Mouse (Mus musculus) hindbrain, embryonic 14.5 days (tissue): ENCODE results near the gene Ranbp6. TPM values are rescaled to one million over a fixed set of nuclear protein-coding genes. Genes with fewer than 3 reads are reported as not detected.

Experiments
- ATAC-seq: fragments of 200-750 bp; cut with Nextera tagmentation; 2 replicates; pipeline ENCODE4 v1.8.0; 2017; ENCODE audit warnings: moderate number of reproducible peaks, mild to moderate bottlenecking, moderate TSS enrichment, moderate library complexity; ENCODE audit not compliant: low FRiP score
- DNase-seq: peaks from one replicate; pipeline ENCODE4 v3.0.0-alpha.2; 2015; ENCODE audit warnings: low spot score
- H3K27ac ChIP-seq: fragments of 300-500 bp; sonication (generic); 2 replicates; pipeline ENCODE4 v1.5.1; 2014; ENCODE audit warnings: mild to moderate bottlenecking, moderate library complexity
- H3K27me3 ChIP-seq: fragments of 300-500 bp; sonication (generic); 2 replicates; pipeline ENCODE4 v1.6.1; 2014; ENCODE audit warnings: mild to moderate bottlenecking, low read length, mixed read lengths; ENCODE audit not compliant: control insufficient read depth, insufficient read depth
- H3K36me3 ChIP-seq: fragments of 300-500 bp; sonication (generic); replicated peaks from 2 replicates; pipeline ENCODE4 v1.6.1; 2014; ENCODE audit not compliant: control insufficient read depth, insufficient read depth
- H3K4me1 ChIP-seq: fragments of 300-500 bp; sonication (generic); replicated peaks from 2 replicates; pipeline ENCODE4 v1.6.1; 2014; ENCODE audit warnings: antibody characterized with exemption, low read length, mixed read lengths; ENCODE audit not compliant: control insufficient read depth, insufficient read depth
- H3K4me2 ChIP-seq: fragments of 300-500 bp; sonication (generic); replicated peaks from 2 replicates; pipeline ENCODE4 v1.6.1; 2014; ENCODE audit warnings: mild to moderate bottlenecking, moderate library complexity
- H3K4me3 ChIP-seq: fragments of 300-500 bp; sonication (generic); replicated peaks from 2 replicates; pipeline ENCODE4 v1.5.1; 2014; ENCODE audit warnings: mild to moderate bottlenecking, low read length
- H3K9ac ChIP-seq: fragments of 300-500 bp; sonication (generic); 2 replicates; pipeline ENCODE4 v1.6.1; 2014
- H3K9me3 ChIP-seq: fragments of 300-500 bp; sonication (generic); 2 replicates; pipeline ENCODE4 v1.6.1; 2016; ENCODE audit warnings: low read length; ENCODE audit not compliant: control insufficient read depth
- WGBS: fragments of 180-500 bp; shearing (Covaris S2); extraction: QIAGEN DNeasy Blood & Tissue Kit; methylation state at CpG from one replicate; pipeline ENCODE4 v1.1.7; 2014; 5-methylcytosine and 5-hydroxymethylcytosine counted together
- polyA plus RNA-seq: library from polyadenylated mRNA; unstranded; fragments of >200 nt; fragmentation: Nextera tagmentation; extraction: Ambion mirVana; gene quantifications from 2 replicates; pipeline ENCODE4 v1.2.1, GENCODE M21; 2014

Ranbp6 gene
- 60.7 and 72.3 TPM in 2 replicates for polyA plus RNA-seq

GRCm38 (mm10) chr19:29812581-29813460 lies at the start of gene Ranbp6:
Ranbp6 (minus strand) TSS chr19:29812974.
- H3K36me3 ChIP-seq, result peaks cover 24% of the 10 kb centered on the region
- under 1% methylated on average over 47 of the region's 47 CpGs for WGBS
- ATAC-seq (peak; percentile 97), DNase-seq (peak; percentile 92)
- no peaks in the 10 kb centered on the region for H3K9me3 ChIP-seq
- peaks cover 28% of the 10 kb centered on the region for H3K4me1 ChIP-seq
- H3K9ac ChIP-seq, result peak within 1 kb of the TSS; percentile 90
- H3K4me2 ChIP-seq, result peak within 1 kb of the TSS; percentile 89
- peak within 1 kb of the TSS; percentile 86 for H3K4me3 ChIP-seq
- H3K27me3 ChIP-seq, result no peaks in the 10 kb centered on the region
- peak within 1 kb of the TSS; percentile 79 for H3K27ac ChIP-seq

- Histone ChIP-seq H3K4me1 (no peaks in the 10 kb centered on the region), H3K9me3 (no peaks in the 10 kb centered on the region), H3K27ac (no peak overlapping the region), H3K4me3 (no peak overlapping the region), H3K27me3 (no peaks in the 10 kb centered on the region), H3K4me2 (no peak overlapping the region), H3K9ac (no peak overlapping the region), H3K36me3 (no peaks in the 10 kb centered on the region)
- WGBS, result 91% methylated on average over 4 of the region's 4 CpGs
- DNase-seq, result no peak
- ATAC-seq, result no peak
These were observed 48.0 kb upstream of the Ranbp6 start for GRCm38 (mm10) chr19:29860816-29861215.

GRCm38 (mm10) chr19:29857267-29857666 lies 44.5 kb upstream of the Ranbp6 start:
- Histone ChIP-seq H3K9me3 (no peaks in the 10 kb centered on the region), H3K27me3 (no peaks in the 10 kb centered on the region), H3K4me2 (no peak overlapping the region), H3K9ac (no peak overlapping the region), H3K4me1 (no peaks in the 10 kb centered on the region), H3K4me3 (no peak overlapping the region), H3K27ac (no peak overlapping the region), H3K36me3 (no peaks in the 10 kb centered on the region)
- DNase-seq, result no peak
- 90% methylated on average over 5 of the region's 5 CpGs for WGBS
- ATAC-seq, result no peak

- no peaks in the 10 kb centered on the region for H3K27me3 ChIP-seq
- H3K36me3 ChIP-seq, result no peaks in the 10 kb centered on the region
- H3K4me2 ChIP-seq, result no peak overlapping the region
- H3K4me1 ChIP-seq, result no peaks in the 10 kb centered on the region
- H3K4me3 ChIP-seq, result no peak overlapping the region
- ATAC-seq, result no peak
- no peak overlapping the region for H3K9ac ChIP-seq
- H3K9me3 ChIP-seq, result no peaks in the 10 kb centered on the region
- DNase-seq, result no peak
- H3K27ac ChIP-seq, result no peak overlapping the region
- WGBS, result 89% methylated on average over 5 of the region's 5 CpGs
These were observed 40.9 kb upstream of the Ranbp6 start for GRCm38 (mm10) chr19:29853711-29854110.

- Histone ChIP-seq H3K4me2 (no peak overlapping the region), H3K36me3 (no peaks in the 10 kb centered on the region)
- 68% methylated on average over 12 of the region's 12 CpGs for WGBS
These were observed 38.4 kb upstream of the Ranbp6 start for GRCm38 (mm10) chr19:29851036-29851690.

GRCm38 (mm10) chr19:29849924-29850551 lies 37.3 kb upstream of the Ranbp6 start:
- Histone ChIP-seq H3K4me1 (peaks cover 1% of the 10 kb centered on the region; the same call in 1 of the 2 replicates), H3K27me3 (no peaks in the 10 kb centered on the region), H3K36me3 (no peaks in the 10 kb centered on the region), H3K9ac (no peak overlapping the region), H3K9me3 (no peaks in the 10 kb centered on the region), H3K27ac (no peak overlapping the region), H3K4me2 (no peak overlapping the region), H3K4me3 (no peak overlapping the region)
- WGBS, result 85% methylated on average over 11 of the region's 11 CpGs
- DNase-seq (no peak), ATAC-seq (no peak)

More at GRCm38 (mm10) chr19:29851036-29851690, 38.4 kb upstream of the Ranbp6 start:
- ATAC-seq (no peak), DNase-seq (no peak)
- Histone ChIP-seq H3K9ac (no peak overlapping the region), H3K27ac (no peak overlapping the region), H3K9me3 (no peaks in the 10 kb centered on the region), H3K27me3 (no peaks in the 10 kb centered on the region), H3K4me1 (no peaks in the 10 kb centered on the region), H3K4me3 (no peak overlapping the region)

GRCm38 (mm10) chr19:29844036-29844661 lies 31.4 kb upstream of the Ranbp6 start:
- H3K4me1 ChIP-seq, result peaks cover 22% of the 10 kb centered on the region
- H3K4me3 ChIP-seq, result no peak overlapping the region
- H3K4me2 ChIP-seq, result peak overlapping the region; percentile 19
- peak; percentile 87; the same call in 1 of the 2 replicates for ATAC-seq
- peak overlapping the region; percentile 51 for H3K27ac ChIP-seq
- no peaks in the 10 kb centered on the region for H3K36me3 ChIP-seq
- 26% methylated on average over 12 of the region's 12 CpGs for WGBS
- H3K9me3 ChIP-seq, result no peaks in the 10 kb centered on the region
- no peak overlapping the region for H3K9ac ChIP-seq
- H3K27me3 ChIP-seq, result no peaks in the 10 kb centered on the region
- DNase-seq, result peak; percentile 56

GRCm38 (mm10) chr19:29843641-29844035 lies 30.9 kb upstream of the Ranbp6 start:
- Histone ChIP-seq H3K4me2 (no peak overlapping the region; the same call in none of the 2 replicates), H3K36me3 (no peaks in the 10 kb centered on the region), H3K27ac (peak overlapping the region; percentile 51), H3K27me3 (no peaks in the 10 kb centered on the region), H3K4me1 (peaks cover 22% of the 10 kb centered on the region), H3K9me3 (no peaks in the 10 kb centered on the region), H3K4me3 (no peak overlapping the region), H3K9ac (no peak overlapping the region)
- WGBS, result 25% methylated on average over 5 of the region's 5 CpGs
- peak; percentile 31; the same call in 1 of the 2 replicates for ATAC-seq
- peak; percentile 31 for DNase-seq
